Mouse (Mus musculus) cerebellum, adult 2 months (tissue): ENCODE measurements around the gene Map3k14.

Experiments used
- CTCF ChIP-seq: fragments of 200-500 bp; IDR thresholded peaks from 2 replicates; pipeline ENCODE4 v1.5.1; 2011; ENCODE audit warnings: low read depth, mild to moderate bottlenecking, control low read depth, low read length, moderate library complexity, borderline replicate concordance; ENCODE audit not compliant: insufficient read depth
- POLR2A ChIP-seq: fragments of 200-500 bp; IDR thresholded peaks from 2 replicates; pipeline ENCODE4 v1.6.1; 2011; ENCODE audit warnings: low read length, control low read depth, borderline replicate concordance; ENCODE audit not compliant: insufficient read depth

GRCm38 (mm10) chr11:103315379-103315778, 48.1 kb upstream of the Map3k14 start:
- TF ChIP-seq POLR2A (no peak), CTCF (no peak)
